Mouse (Mus musculus) neural tube, embryonic 13.5 days (tissue): ENCODE results near the gene G430095P16Rik. TPM values are rescaled to one million over a fixed set of nuclear protein-coding genes. Genes with fewer than 3 reads are reported as not detected.
A peak's percentile ranks its signal among the peaks of the same experiment; 100 is the strongest.

Experiments used
- ATAC-seq: fragments of 200-750 bp; cut with Nextera tagmentation; 2 replicates; pipeline ENCODE4 v1.8.0; 2017; ENCODE audit warnings: low read depth, mild to moderate bottlenecking, moderate TSS enrichment, moderate library complexity
- H3K27ac ChIP-seq: fragments of 300-500 bp; sonication (generic); replicated peaks from 2 replicates; pipeline ENCODE4 v1.5.1; 2015; ENCODE audit warnings: moderate library complexity, mild to moderate bottlenecking, inconsistent platforms
- H3K27me3 ChIP-seq: fragments of 300-500 bp; sonication (generic); 2 replicates; pipeline ENCODE4 v1.6.1; 2015; ENCODE audit warnings: mild to moderate bottlenecking, inconsistent platforms
- H3K36me3 ChIP-seq: fragments of 300-500 bp; sonication (generic); 2 replicates; pipeline ENCODE4 v1.6.1; 2015; ENCODE audit warnings: mild to moderate bottlenecking, inconsistent platforms
- H3K4me1 ChIP-seq: fragments of 300-500 bp; sonication (generic); replicated peaks from 2 replicates; pipeline ENCODE4 v1.6.1; 2015; ENCODE audit warnings: inconsistent platforms
- H3K4me2 ChIP-seq: fragments of 300-500 bp; sonication (generic); 2 replicates; pipeline ENCODE4 v1.6.1; 2015; ENCODE audit warnings: inconsistent platforms, mild to moderate bottlenecking, moderate library complexity
- H3K4me3 ChIP-seq: fragments of 300-500 bp; sonication (generic); 2 replicates; pipeline ENCODE4 v1.5.1; 2015; ENCODE audit warnings: mild to moderate bottlenecking, inconsistent platforms
- H3K9ac ChIP-seq: fragments of 300-500 bp; sonication (generic); 2 replicates; pipeline ENCODE4 v1.6.1; 2015; ENCODE audit warnings: moderate library complexity, mild to moderate bottlenecking, inconsistent platforms
- H3K9me3 ChIP-seq: fragments of 300-500 bp; sonication (generic); 2 replicates; pipeline ENCODE4 v1.6.1; 2016; ENCODE audit warnings: inconsistent platforms
- WGBS: fragments of 180-500 bp; shearing (Covaris S2); methylation state at CpG from one replicate; pipeline ENCODE4 v1.1.7; 2015; 5-methylcytosine and 5-hydroxymethylcytosine counted together
- polyA plus RNA-seq: library from polyadenylated mRNA; unstranded; fragments of >200 nt; fragmentation: Nextera tagmentation; extraction: Ambion mirVana; gene quantifications from 2 replicates; pipeline ENCODE4 v1.2.1, GENCODE M21; 2015

Gene G430095P16Rik
- polyA plus RNA-seq, 1 experiment from 2014 or later: 2.2 TPM

DNA sequence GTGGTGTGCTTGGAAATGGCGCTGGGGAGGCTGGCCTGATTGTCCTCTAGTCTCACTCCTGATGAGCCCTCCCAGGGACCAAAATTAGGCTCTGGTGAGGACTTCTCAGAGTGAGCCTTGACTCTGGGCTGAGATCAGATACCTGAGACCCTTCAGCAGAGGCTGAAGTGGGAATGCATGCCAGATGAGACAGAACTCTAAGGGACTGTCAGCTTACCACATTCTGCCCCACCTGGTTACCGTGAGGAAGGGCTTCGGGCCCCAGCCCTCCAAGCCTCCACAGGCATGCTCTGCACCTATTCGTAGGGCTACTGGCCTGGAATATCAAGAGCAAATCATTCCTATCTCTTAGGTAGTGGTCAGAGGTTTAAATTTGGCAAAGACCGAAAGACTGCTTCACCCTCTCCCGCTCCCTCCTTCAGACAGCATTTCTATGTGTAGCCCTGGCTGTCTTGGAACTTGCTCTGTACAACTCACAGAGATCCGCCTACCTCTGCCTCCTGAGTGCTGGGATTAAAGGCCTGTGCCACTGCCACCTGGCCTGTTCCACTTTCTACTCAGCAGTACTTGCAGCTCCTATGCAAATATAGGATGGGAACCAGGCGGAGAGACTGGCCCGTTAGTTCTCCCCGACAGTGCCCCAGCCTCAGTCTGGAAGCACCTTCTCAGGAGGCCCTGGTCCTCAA lies 16.1 kb downstream of the G430095P16Rik start:
- no peaks in the 10 kb centered on the region for H3K36me3 ChIP-seq
- peaks cover 98% of the 10 kb centered on the region for H3K27me3 ChIP-seq
- peaks cover 97% of the 10 kb centered on the region for H3K4me1 ChIP-seq
- H3K27ac ChIP-seq: peak overlapping the region; percentile 47
- H3K4me2 ChIP-seq: 0 out of 2 replicates have a peak overlapping the region, but pooled peaks have one; percentile 40
- H3K4me3 ChIP-seq: no peak overlapping the region
- ATAC-seq: no peak
- 42% methylated on average over 10 of the region's 10 CpGs for WGBS
- H3K9me3 ChIP-seq: no peaks in the 10 kb centered on the region
- peak overlapping the region; percentile 52; the same call in 1 of the 2 replicates for H3K9ac ChIP-seq

DNA sequence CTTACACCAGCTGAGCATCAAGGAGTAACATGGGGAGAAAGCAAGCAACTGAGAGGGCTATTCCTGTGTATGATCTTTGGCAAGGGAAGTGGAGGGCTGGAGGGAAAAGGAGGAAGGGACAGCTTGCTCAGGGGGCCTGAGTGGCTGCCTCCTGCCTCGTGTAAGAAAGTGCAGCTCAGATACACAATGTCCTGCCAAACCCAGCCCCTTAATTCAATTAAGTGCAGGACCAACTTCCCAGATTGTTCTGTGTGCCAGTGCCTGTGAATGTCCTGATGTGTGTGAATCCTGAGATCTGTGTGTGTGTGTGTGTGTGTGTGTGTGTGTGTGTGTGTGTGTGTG lies 16.6 kb downstream of the G430095P16Rik start:
- H3K9ac ChIP-seq: peak overlapping the region; percentile 31; the same call in 1 of the 2 replicates
- no peak overlapping the region for H3K4me3 ChIP-seq
- peaks cover 97% of the 10 kb centered on the region for H3K4me1 ChIP-seq
- H3K27ac ChIP-seq: 0 out of 2 replicates have a peak overlapping the region, but pooled peaks have one; percentile 47
- H3K27me3 ChIP-seq: peaks cover 98% of the 10 kb centered on the region
- ATAC-seq: no peak
- 7% methylated on average over 1 of the region's 1 CpGs for WGBS
- no peak overlapping the region for H3K4me2 ChIP-seq
- H3K36me3 ChIP-seq: no peaks in the 10 kb centered on the region
- H3K9me3 ChIP-seq: no peaks in the 10 kb centered on the region

DNA sequence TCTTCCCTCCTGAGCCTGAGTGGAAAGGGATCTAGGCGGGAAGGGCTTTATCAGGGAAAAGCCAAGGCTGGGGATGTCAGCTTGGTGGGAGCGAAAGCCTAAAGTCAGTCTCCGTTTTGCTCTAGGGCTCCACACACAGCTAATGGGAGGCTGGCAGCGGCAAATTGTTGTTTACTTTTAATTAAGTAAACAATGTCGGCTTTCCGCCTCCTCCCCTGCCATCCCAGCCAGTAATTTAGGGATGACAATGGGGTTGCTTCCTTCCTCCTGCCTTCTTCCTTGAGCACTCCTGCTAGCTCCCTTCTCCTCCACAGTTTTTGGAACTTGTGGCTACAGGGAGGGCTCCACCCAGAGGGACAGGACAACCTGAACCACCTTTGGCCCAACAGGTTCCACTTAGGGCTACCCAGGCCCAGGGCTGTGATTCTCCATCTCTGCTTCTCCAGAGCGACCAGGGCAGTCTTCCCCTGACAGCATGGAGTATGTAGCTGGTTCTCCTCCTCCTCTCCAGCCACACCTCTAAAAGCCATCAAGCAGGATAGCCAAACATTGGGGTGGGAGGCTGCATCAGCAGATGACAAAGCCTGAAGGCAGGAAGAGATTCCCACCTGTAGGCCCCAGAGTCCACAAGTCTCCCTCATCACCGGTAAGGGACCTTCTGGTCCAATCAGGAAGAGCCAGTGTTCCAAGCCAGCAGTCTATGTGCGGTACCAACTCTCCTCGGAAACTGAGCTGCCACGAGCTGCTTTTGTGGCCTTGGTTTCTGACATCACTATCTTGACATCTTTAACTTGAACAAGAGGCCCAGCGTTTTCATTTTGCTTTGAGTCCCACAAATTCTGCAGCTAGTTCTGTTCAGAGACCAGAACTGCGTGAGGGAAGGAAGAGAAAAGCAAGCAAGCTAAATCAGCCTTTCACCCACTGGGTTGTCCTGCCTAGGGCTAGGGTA lies 18.4 kb downstream of the G430095P16Rik start:
- H3K4me3 ChIP-seq: no peak overlapping the region
- H3K4me2 ChIP-seq: no peak overlapping the region
- H3K27ac ChIP-seq: peak overlapping the region; percentile 83
- H3K36me3 ChIP-seq: no peaks in the 10 kb centered on the region
- peak overlapping the region; percentile 49; the same call in 1 of the 2 replicates for H3K9ac ChIP-seq
- whole genome bisulfite sequencing: 30% methylated on average over 13 of the region's 13 CpGs
- H3K4me1 ChIP-seq: peaks cover 99% of the 10 kb centered on the region
- no peak for ATAC-seq
- H3K9me3 ChIP-seq: no peaks in the 10 kb centered on the region
- H3K27me3 ChIP-seq: peaks cover 99% of the 10 kb centered on the region

DNA sequence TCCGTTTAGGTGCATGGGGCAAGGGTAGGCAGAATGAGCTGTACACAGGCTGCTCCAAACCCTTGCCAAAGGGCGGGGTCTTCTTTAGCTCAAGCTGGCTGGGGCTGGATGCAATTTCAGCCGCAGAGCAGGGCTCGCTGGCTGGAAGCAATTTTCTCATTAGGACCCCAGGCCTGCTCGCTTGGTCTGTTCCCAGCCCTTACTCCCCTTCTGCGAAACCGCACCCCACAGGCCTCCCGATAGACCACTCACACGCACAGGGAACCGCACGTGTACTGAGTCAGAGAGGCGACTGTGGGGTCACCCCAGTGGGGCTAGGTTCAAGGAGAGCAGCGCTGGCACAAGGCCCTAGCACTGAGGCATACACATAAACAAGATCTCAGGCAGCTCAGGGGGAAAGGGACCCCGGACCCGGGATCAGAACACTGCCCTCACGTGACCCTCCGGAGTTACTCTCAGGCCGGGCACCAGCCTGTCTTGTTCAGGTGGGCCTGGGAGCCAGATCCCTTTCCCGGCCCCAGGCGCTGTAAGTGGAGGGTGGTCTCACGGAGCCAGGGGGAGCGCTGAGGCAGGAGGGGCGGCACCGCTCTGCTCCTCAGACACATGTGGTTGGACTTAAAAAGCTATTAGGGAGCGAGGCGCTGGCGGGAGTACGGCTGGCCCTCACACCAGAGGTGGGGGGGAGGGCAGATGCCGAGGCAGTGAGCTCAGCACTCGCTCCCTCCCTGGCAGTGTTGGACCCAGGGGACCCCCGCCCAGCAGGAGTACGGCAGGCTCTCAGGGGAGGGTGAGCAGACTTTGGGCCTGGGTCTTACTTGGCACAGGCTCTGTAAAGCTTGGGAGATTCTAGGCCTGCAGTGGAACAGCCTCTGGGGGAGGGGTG lies 19.6 kb downstream of the G430095P16Rik start:
- Histone ChIP-seq H3K4me3 (no peak overlapping the region), H3K9ac (peak overlapping the region; percentile 49), H3K4me2 (peak overlapping the region; percentile 37), H3K27me3 (peaks cover 99% of the 10 kb centered on the region), H3K9me3 (no peaks in the 10 kb centered on the region), H3K36me3 (no peaks in the 10 kb centered on the region), H3K4me1 (peaks cover 100% of the 10 kb centered on the region), H3K27ac (peak overlapping the region; percentile 83)
- peak; percentile 51 for ATAC-seq
- 2% methylated on average over 32 of the region's 32 CpGs for WGBS

DNA sequence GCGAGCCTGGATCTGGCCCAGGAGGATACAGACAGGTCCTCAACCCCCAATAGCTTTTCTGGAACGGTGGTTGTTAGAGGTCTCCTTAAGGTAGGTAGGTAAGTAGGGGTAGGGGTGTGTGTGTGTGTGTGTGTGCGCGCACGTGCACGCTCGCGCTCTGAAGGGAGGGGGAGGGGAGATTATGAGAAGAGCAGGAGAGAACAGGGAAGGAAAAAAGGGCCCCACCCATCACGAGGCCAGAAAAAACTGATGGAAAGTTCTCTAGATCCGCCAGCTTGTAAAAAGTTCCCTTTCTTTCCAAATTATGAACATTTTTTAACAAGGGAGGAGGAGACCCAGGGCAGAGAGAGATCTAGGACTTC lies 20.2 kb downstream of the G430095P16Rik start:
- Histone ChIP-seq H3K9me3 (no peaks in the 10 kb centered on the region), H3K27me3 (peaks cover 98% of the 10 kb centered on the region), H3K27ac (peak overlapping the region; percentile 83), H3K9ac (peak overlapping the region; percentile 49), H3K4me3 (no peak overlapping the region), H3K4me2 (peak overlapping the region; percentile 37), H3K4me1 (peaks cover 98% of the 10 kb centered on the region), H3K36me3 (no peaks in the 10 kb centered on the region)
- 9% methylated on average over 10 of the region's 10 CpGs for WGBS
- ATAC-seq: no peak; the same call in 1 of the 2 replicates

DNA sequence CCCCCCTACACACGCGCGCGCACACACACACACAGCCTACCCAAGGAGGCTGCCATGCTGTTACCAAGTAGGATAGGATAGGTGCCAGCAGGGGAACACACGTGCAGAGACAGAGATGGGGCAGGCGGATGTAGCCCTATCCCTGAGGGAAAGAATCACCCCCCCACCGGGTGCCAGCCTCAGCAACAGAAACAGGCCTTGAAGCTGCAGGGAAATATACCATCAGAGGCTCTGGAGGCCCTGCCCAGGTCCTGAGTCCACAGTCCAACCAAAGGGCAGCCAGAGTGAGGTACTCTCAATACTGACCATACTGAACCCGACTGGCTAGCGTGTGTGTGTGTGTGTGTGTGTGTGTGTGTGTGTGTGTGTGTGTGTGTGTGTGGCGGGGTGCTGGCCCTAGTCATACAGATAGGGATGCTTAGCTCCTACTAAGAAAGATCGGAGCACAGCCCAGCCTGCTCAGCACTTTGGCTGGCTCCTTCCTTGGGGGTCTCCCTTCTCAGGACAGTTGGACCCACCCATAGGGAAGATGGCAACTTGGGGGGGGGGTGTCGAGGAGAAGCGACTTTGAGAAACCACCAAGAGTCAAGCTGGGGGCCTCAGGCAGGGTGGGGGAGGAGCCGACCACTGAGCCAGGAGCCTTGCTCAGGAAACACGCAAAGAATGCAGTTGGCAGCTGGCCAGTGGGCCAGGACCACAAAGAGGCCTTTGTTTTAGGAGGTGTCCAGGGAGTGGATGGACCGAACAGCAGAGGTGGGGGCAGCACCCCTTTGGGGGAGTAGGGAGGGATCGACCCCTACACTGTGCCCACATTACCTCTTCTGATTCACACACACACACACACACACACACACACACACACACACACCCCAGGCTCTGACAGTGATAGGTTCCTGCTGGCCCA lies 21.0 kb downstream of the G430095P16Rik start:
- Histone ChIP-seq H3K27ac (peak overlapping the region; percentile 83), H3K27me3 (peaks cover 98% of the 10 kb centered on the region), H3K9ac (peak overlapping the region; percentile 34; the same call in 1 of the 2 replicates), H3K9me3 (no peaks in the 10 kb centered on the region), H3K36me3 (no peaks in the 10 kb centered on the region), H3K4me1 (peaks cover 91% of the 10 kb centered on the region), H3K4me3 (no peak overlapping the region), H3K4me2 (peak overlapping the region; percentile 26)
- WGBS: 7% methylated on average over 16 of the region's 17 CpGs
- ATAC-seq: peak; percentile 67

DNA sequence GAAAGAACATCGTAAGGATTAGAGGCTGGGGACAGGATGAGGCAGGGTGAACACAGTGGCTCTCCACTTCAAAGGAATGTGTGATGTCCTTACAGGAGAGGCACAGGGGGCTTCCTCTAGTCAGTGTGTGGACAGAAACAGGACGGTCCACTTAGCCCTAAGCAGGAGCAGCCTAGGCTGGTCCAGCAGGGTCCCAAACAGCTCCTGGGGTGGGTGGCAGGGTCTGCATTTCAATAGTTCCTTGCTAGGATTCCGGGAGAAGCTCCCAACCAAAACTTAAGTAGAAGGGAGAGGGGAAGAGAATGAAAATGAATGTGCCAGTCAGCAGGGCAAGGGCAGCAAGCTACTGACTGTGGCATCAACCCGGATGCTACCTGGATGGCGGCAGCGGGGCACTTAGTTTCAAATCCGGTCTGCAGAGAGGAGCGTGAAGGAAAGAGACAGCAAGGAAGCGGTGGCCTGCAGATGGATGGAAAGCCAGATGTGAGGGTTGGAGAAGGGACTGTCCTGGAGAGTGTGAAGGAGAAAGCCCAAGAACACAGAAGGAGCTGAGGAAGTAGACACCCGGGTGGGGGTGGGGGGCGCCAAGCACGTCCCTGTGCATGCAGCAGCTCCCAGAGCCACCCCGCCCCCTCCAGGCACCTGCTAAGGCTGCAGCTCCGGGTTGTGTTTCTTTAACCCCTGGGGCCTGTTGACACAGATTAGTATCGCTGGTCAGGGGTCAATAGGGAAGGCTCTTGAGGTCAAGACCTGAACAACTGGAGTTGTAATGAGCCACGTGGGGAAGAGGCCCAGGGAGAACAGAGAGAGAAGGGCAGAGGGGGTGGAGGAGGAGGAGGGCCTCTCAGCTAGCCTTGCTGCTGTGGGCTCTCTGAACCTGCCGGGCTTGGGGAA lies 22.5 kb downstream of the G430095P16Rik start:
- Histone ChIP-seq H3K9me3 (no peaks in the 10 kb centered on the region), H3K4me2 (peak overlapping the region; percentile 9; the same call in 1 of the 2 replicates), H3K9ac (peak overlapping the region; percentile 45), H3K4me3 (no peak overlapping the region), H3K36me3 (no peaks in the 10 kb centered on the region), H3K27ac (peak overlapping the region; percentile 83), H3K4me1 (peaks cover 84% of the 10 kb centered on the region), H3K27me3 (peaks cover 98% of the 10 kb centered on the region)
- ATAC-seq: no peak
- WGBS: 3% methylated on average over 17 of the region's 17 CpGs

DNA sequence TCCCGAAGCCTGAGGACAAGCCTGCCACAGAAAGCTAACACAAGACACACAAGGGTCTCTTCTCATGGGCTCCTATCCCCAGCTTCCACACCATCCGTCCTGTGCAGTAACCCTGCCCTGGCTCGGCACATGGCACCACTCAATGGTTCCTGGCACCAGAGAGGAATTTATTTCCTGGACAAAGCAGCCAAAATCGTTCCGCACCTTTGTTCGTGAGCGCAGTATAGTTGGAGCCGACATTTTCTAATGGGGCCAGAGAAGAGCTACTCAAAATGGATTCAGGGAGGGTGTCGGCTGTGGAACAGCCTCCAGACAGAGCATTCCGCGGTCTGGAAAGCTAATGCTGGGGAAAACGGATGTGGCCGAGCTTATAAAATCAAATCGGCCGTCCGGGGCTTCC lies 26.7 kb downstream of the G430095P16Rik start:
- Histone ChIP-seq H3K36me3 (0 out of 2 replicates have a peak, but pooled peaks cover 3% of the 10 kb centered on the region), H3K4me3 (no peak overlapping the region), H3K9me3 (no peaks in the 10 kb centered on the region), H3K27ac (peak overlapping the region; percentile 65), H3K27me3 (peaks cover 98% of the 10 kb centered on the region), H3K4me2 (no peak overlapping the region), H3K9ac (peak overlapping the region; percentile 34; the same call in 1 of the 2 replicates), H3K4me1 (peaks cover 76% of the 10 kb centered on the region)
- no peak for ATAC-seq
- WGBS: 70% methylated on average over 16 of the region's 16 CpGs

DNA sequence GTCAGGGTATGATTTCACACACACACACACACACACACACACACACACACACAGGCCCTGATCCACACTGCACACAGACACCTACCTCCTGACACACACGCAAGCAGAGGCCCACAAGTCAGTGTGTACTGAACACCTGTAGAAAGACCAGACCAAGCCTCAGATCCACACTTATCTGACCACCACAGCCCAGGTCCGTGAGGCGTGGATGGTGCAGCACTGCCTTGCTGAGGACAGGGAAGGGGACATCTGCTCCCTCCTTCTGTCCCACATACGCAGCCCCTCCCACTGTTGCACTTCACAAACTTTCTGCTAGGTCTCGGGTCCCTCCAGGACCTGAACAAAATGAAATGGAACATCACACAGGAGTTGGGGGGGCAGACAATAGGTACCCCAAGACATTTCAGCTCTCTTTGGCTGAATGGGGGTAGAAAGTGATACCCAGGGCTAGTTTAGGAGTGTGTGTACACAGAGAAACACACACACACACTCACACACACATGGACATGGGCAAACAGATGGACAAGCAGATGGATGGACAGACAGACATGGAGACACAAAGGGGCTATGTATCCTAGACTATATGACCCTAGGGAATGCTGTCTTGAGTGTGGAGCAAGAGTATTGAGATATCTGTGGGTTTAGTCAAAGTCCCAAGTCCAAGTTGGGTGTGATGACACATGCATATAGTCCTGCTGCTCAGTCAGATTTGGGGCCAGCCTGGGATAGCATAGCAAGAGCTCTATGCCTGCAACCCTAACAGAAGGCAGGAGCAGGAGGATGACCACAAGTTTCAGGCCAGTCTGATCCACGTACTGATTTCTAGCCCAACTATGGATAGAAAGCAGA lies 30.2 kb downstream of the G430095P16Rik start:
- Histone ChIP-seq H3K36me3 (peaks cover 7% of the 10 kb centered on the region), H3K4me2 (no peak overlapping the region), H3K9me3 (no peaks in the 10 kb centered on the region), H3K27me3 (peaks cover 91% of the 10 kb centered on the region), H3K4me3 (no peak overlapping the region), H3K4me1 (peaks cover 51% of the 10 kb centered on the region), H3K9ac (no peak overlapping the region), H3K27ac (no peak overlapping the region)
- ATAC-seq: no peak
- WGBS: 72% methylated on average over 6 of the region's 6 CpGs
